Mouse (Mus musculus): ENCODE results near the gene Plekha6. TPM values are rescaled to one million over a fixed set of nuclear protein-coding genes. Genes with fewer than 3 reads are reported as not detected.

Gene Plekha6
- polyA plus RNA-seq, 1 experiment from 2014 or later: 2.0 TPM

DNA sequence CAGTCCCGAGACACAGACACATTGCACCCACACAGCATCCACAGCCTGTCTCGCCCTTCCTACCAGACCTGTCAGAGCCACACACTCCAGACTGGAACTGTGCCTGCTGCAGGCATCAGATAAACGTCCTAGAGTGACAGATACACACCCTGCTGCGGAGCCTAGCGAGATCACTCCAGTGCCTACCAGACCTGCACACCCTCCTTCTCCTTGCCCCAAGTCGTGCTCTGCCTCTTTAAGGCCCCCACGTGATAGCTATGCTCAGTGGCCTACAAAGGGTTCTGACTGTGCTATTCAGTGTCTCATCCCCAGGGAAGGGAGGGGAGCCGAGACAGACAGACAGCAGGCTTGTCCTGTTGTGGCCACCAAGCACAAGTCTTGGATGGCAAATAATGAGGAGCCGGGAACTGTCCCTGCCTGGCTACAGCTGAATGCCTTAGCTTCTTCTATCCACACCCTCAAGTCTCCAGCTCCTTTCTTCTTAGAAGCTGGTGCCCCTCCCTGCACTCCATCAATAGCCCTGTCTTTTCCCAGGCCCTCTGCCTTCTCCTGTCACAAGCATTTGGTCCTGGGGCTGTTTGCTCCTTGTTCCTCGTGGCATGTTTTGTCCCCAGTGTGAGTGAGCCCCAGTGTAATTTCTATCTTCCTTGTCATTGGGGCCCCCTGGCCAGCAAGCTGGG is 103.9 kb downstream of the Plekha6 start:
- Histone ChIP-seq H3K27ac (replicated peaks; ENCODE audit: low read depth, low read length) (no peak overlapping the region), H3K9me3 (replicated peaks; ENCODE audit: control insufficient read depth, low read length) (no peaks in the 10 kb centered on the region), H3K36me3 (replicated peaks; ENCODE audit: control insufficient read depth, insufficient read depth, low read depth, low read length) (no peaks in the 10 kb centered on the region), H3K27me3 (ENCODE audit: control insufficient read depth, insufficient read depth, low read length) (no peaks in the 10 kb centered on the region), H3K4me3 (ENCODE audit: low read depth, low read length) (no peak overlapping the region), H3K4me2 (ENCODE audit: low read depth, low read length) (no peak overlapping the region), H3K4me1 (ENCODE audit: control insufficient read depth, insufficient read depth, low read length) (0 out of 2 replicates have a peak, but pooled peaks cover 3% of the 10 kb centered on the region), H3K9ac (replicated peaks; ENCODE audit: low read length) (no peak overlapping the region; the same call in 1 of the 2 replicates)
- ATAC-seq (replicated peaks; ENCODE audit: insufficient number of reproducible peaks, low FRiP score, low TSS enrichment, low read depth) (peak; percentile 60), DNase-seq (ENCODE audit: low spot score) (no peak)
- 24% methylated on average over 10 of the region's 10 CpGs for WGBS

DNA sequence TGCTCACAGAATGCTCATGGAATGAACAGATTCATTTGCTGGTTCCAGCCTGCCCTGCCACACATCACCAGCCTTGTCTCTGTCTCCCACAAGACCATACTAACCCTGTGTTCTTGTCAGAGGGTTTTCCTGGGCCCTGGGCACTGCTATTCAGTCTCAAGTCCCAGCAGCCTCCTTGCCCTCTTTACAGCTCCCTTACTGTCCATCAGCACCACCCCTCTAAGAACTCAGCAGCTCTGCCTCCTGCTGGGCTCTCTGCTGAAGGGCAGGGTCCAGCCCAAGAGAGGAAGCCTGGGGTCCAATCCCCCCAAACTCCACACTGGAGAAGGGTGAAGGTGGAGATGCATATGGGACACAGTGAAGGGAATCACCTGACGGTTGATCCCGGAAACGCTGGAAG is 104.5 kb downstream of the Plekha6 start:
- H3K9me3 ChIP-seq (replicated peaks; ENCODE audit: control insufficient read depth, low read length): no peaks in the 10 kb centered on the region
- WGBS: 68% methylated on average over 3 of the region's 3 CpGs
- H3K27ac ChIP-seq (replicated peaks; ENCODE audit: low read depth, low read length): no peak overlapping the region
- no peak for ATAC-seq (replicated peaks; ENCODE audit: insufficient number of reproducible peaks, low FRiP score, low TSS enrichment, low read depth)
- H3K4me3 ChIP-seq (ENCODE audit: low read depth, low read length): no peak overlapping the region
- H3K4me2 ChIP-seq (ENCODE audit: low read depth, low read length): no peak overlapping the region
- H3K9ac ChIP-seq (replicated peaks; ENCODE audit: low read length): no peak overlapping the region
- 0 out of 2 replicates have a peak, but pooled peaks cover 3% of the 10 kb centered on the region for H3K4me1 ChIP-seq (ENCODE audit: control insufficient read depth, insufficient read depth, low read length)
- no peaks in the 10 kb centered on the region for H3K36me3 ChIP-seq (replicated peaks; ENCODE audit: control insufficient read depth, insufficient read depth, low read depth, low read length)
- H3K27me3 ChIP-seq (ENCODE audit: control insufficient read depth, insufficient read depth, low read length): no peaks in the 10 kb centered on the region
- peak; percentile 38 for DNase-seq (ENCODE audit: low spot score)

DNA sequence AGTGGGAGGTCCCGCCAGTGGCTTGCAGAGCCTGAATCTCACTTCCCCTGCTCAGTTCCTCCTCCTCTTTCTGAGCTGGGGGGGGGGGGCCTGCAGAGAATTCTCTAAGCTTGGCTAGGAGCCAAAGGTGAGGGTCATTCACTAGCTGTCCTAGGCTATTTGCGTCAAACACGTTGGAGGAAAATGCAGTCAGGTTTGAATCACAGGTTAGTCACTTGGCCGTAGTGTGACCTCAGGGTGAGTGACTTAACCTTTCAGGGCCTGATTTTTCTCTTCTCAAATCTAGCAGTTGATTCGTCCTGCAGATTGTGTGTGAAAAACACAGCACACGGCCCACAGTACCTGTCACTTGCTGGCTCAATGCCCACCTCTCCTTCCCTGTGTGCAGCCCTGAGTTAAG is 106.3 kb downstream of the Plekha6 start:
- Histone ChIP-seq H3K4me2 (ENCODE audit: low read depth, low read length) (no peak overlapping the region), H3K4me3 (ENCODE audit: low read depth, low read length) (no peak overlapping the region), H3K36me3 (replicated peaks; ENCODE audit: control insufficient read depth, insufficient read depth, low read depth, low read length) (no peaks in the 10 kb centered on the region; the same call in 1 of the 2 replicates), H3K27ac (replicated peaks; ENCODE audit: low read depth, low read length) (no peak overlapping the region), H3K9me3 (replicated peaks; ENCODE audit: control insufficient read depth, low read length) (no peaks in the 10 kb centered on the region), H3K27me3 (ENCODE audit: control insufficient read depth, insufficient read depth, low read length) (no peaks in the 10 kb centered on the region), H3K4me1 (ENCODE audit: control insufficient read depth, insufficient read depth, low read length) (0 out of 2 replicates have a peak, but pooled peaks cover 3% of the 10 kb centered on the region), H3K9ac (replicated peaks; ENCODE audit: low read length) (no peak overlapping the region)
- DNase-seq (ENCODE audit: low spot score): no peak
- no peak for ATAC-seq (replicated peaks; ENCODE audit: insufficient number of reproducible peaks, low FRiP score, low TSS enrichment, low read depth)
- 48% methylated on average over 6 of the region's 6 CpGs for WGBS

DNA sequence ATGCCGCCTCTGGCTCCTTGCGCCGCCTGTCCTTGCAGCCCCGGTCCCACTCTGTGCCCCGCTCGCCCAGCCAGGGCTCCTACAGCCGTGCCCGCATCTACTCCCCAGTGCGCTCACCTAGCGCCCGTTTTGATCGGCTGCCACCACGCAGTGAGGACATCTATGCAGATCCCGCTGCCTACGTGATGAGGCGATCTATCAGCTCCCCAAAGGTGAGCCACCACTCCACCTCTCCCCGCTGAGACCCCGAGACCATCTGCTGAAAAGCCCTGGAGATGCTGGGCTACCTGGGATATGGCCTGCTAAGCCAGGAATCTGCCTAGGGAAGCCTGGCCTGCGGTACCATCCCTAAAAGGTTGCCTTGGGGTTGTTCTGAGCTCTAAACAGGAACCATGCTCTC is 110.2 kb downstream of the Plekha6 start:
- DNase-seq (ENCODE audit: low spot score): no peak
- Histone ChIP-seq H3K27me3 (ENCODE audit: control insufficient read depth, insufficient read depth, low read length) (no peaks in the 10 kb centered on the region), H3K4me1 (ENCODE audit: control insufficient read depth, insufficient read depth, low read length) (0 out of 2 replicates have a peak, but pooled peaks cover 3% of the 10 kb centered on the region), H3K4me3 (ENCODE audit: low read depth, low read length) (no peak overlapping the region), H3K9ac (replicated peaks; ENCODE audit: low read length) (no peak overlapping the region), H3K27ac (replicated peaks; ENCODE audit: low read depth, low read length) (no peak overlapping the region), H3K9me3 (replicated peaks; ENCODE audit: control insufficient read depth, low read length) (no peaks in the 10 kb centered on the region), H3K4me2 (ENCODE audit: low read depth, low read length) (no peak overlapping the region), H3K36me3 (replicated peaks; ENCODE audit: control insufficient read depth, insufficient read depth, low read depth, low read length) (no peaks in the 10 kb centered on the region; the same call in 1 of the 2 replicates)
- no peak for ATAC-seq (replicated peaks; ENCODE audit: insufficient number of reproducible peaks, low FRiP score, low TSS enrichment, low read depth)
- WGBS: 86% methylated on average over 19 of the region's 19 CpGs

DNA sequence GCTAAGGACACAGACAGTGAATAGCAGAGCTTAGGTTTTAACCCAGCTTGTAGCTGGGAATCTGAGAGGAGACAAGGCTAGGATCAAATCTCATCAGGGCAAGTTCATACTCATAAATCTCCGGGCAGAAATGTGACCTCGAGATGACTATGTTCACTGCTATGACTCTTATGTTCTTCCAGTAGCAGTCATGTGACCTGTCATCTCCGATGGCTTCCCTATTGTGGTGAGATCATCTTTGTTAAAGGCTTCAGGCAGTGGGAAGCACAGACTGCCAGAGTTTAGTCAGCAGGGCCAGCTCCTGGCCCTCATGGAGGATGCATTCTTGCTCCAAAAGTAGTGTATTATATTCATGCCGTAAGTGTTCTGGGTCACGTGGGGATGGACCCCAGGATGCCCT is 113.0 kb downstream of the Plekha6 start:
- DNase-seq (ENCODE audit: low spot score) (no peak), ATAC-seq (replicated peaks; ENCODE audit: insufficient number of reproducible peaks, low FRiP score, low TSS enrichment, low read depth) (no peak)
- Histone ChIP-seq H3K9ac (replicated peaks; ENCODE audit: low read length) (no peak overlapping the region), H3K4me3 (ENCODE audit: low read depth, low read length) (no peak overlapping the region), H3K27ac (replicated peaks; ENCODE audit: low read depth, low read length) (no peak overlapping the region), H3K27me3 (ENCODE audit: control insufficient read depth, insufficient read depth, low read length) (no peaks in the 10 kb centered on the region), H3K36me3 (replicated peaks; ENCODE audit: control insufficient read depth, insufficient read depth, low read depth, low read length) (no peaks in the 10 kb centered on the region; the same call in 1 of the 2 replicates), H3K9me3 (replicated peaks; ENCODE audit: control insufficient read depth, low read length) (no peaks in the 10 kb centered on the region), H3K4me2 (ENCODE audit: low read depth, low read length) (no peak overlapping the region), H3K4me1 (ENCODE audit: control insufficient read depth, insufficient read depth, low read length) (no peaks in the 10 kb centered on the region)
- 80% methylated on average over 5 of the region's 5 CpGs for WGBS

DNA sequence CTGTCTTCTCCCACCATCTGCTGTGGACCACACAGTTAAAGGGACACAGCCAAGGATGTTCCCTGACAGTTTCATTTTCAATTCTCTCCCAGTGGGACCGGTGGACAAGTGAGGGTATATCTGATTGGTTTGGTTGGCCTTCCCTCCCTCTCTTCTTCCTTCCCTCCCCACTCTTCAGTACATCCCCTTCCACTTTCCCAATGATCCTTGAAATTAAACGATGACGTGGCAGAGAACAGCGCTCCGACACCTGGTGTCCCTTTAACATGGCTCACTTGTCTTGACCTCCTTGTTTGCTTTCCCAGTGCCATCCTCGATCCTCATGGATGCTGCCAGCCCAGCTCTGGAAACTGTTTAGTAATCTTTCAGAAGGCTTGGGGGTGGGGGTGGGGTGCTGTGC is 114.5 kb downstream of the Plekha6 start:
- H3K9me3 ChIP-seq (replicated peaks; ENCODE audit: control insufficient read depth, low read length): no peaks in the 10 kb centered on the region
- no peak overlapping the region for H3K27ac ChIP-seq (replicated peaks; ENCODE audit: low read depth, low read length)
- WGBS: 70% methylated on average over 6 of the region's 6 CpGs
- no peak overlapping the region for H3K4me2 ChIP-seq (ENCODE audit: low read depth, low read length)
- no peak overlapping the region for H3K9ac ChIP-seq (replicated peaks; ENCODE audit: low read length)
- DNase-seq (ENCODE audit: low spot score) (no peak), ATAC-seq (replicated peaks; ENCODE audit: insufficient number of reproducible peaks, low FRiP score, low TSS enrichment, low read depth) (no peak)
- no peaks in the 10 kb centered on the region for H3K4me1 ChIP-seq (ENCODE audit: control insufficient read depth, insufficient read depth, low read length)
- no peak overlapping the region for H3K4me3 ChIP-seq (ENCODE audit: low read depth, low read length)
- no peaks in the 10 kb centered on the region for H3K27me3 ChIP-seq (ENCODE audit: control insufficient read depth, insufficient read depth, low read length)
- H3K36me3 ChIP-seq (replicated peaks; ENCODE audit: control insufficient read depth, insufficient read depth, low read depth, low read length): no peaks in the 10 kb centered on the region; the same call in 1 of the 2 replicates

DNA sequence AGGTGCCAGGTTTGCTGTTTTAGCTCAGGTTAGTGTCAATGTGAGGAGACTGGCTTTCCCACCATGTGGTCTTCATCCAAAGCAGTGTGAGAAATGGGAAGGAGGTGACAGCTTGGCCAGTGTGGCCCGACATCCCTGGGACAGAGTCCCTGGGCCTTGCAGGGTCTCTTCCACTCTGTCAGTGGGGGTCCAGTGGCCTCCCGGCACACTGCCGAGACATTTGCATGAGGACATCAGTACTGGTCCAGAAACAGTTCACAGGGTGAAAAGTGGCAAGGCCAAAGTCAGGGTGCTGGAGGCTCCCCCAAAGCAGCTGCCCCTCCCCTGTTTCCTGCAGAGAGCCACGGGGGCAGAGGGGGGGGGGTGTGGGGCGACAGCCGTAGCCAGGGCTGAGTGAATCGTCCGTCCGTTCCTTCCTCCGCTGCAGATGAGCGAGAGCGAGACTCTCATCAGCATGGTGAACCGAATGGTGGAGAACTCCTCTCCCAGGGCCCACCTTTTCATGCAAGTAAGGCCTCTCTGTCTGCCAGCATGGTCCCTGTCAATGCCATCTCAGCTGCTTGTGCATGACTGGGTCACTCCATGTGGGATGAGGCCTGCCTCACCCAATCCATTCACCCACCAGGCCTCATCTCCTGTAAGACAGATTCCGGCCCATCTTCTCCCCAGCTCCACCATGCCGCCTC is 115.1 kb downstream of the Plekha6 start:
- Histone ChIP-seq H3K4me3 (ENCODE audit: low read depth, low read length) (no peak overlapping the region), H3K27ac (replicated peaks; ENCODE audit: low read depth, low read length) (no peak overlapping the region), H3K9ac (replicated peaks; ENCODE audit: low read length) (no peak overlapping the region), H3K9me3 (replicated peaks; ENCODE audit: control insufficient read depth, low read length) (no peaks in the 10 kb centered on the region), H3K36me3 (replicated peaks; ENCODE audit: control insufficient read depth, insufficient read depth, low read depth, low read length) (no peaks in the 10 kb centered on the region; the same call in 1 of the 2 replicates), H3K27me3 (ENCODE audit: control insufficient read depth, insufficient read depth, low read length) (no peaks in the 10 kb centered on the region), H3K4me1 (ENCODE audit: control insufficient read depth, insufficient read depth, low read length) (no peaks in the 10 kb centered on the region), H3K4me2 (ENCODE audit: low read depth, low read length) (no peak overlapping the region)
- 80% methylated on average over 12 of the region's 15 CpGs for WGBS
- ATAC-seq (replicated peaks; ENCODE audit: insufficient number of reproducible peaks, low FRiP score, low TSS enrichment, low read depth) (no peak), DNase-seq (ENCODE audit: low spot score) (no peak)

DNA sequence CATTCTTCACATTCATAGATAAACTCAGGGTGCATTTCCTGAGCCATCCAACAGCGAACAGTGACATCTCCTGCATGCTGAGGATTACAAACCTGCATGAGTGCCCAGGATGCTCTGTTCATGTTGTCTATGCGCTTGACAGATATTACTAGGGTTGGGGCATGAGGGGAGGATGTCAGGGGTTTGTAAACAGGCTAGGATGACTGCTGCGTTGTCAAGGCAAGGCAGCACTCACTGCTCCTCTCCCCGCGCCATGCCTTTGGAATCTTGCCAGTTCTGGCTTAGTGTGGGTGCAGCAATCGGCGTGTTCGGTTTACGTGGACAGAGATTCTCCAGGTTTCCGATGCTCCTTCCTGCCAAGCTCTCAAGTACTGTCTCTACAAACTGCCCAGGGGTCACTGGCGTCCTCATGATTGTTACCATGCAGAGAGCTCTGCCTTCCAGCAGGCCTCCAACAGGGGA is 115.7 kb downstream of the Plekha6 start:
- Histone ChIP-seq H3K4me1 (ENCODE audit: control insufficient read depth, insufficient read depth, low read length) (no peaks in the 10 kb centered on the region), H3K36me3 (replicated peaks; ENCODE audit: control insufficient read depth, insufficient read depth, low read depth, low read length) (no peaks in the 10 kb centered on the region), H3K4me2 (ENCODE audit: low read depth, low read length) (no peak overlapping the region), H3K4me3 (ENCODE audit: low read depth, low read length) (no peak overlapping the region), H3K27ac (replicated peaks; ENCODE audit: low read depth, low read length) (no peak overlapping the region), H3K9me3 (replicated peaks; ENCODE audit: control insufficient read depth, low read length) (no peaks in the 10 kb centered on the region), H3K27me3 (ENCODE audit: control insufficient read depth, insufficient read depth, low read length) (no peaks in the 10 kb centered on the region), H3K9ac (replicated peaks; ENCODE audit: low read length) (no peak overlapping the region)
- no peak for DNase-seq (ENCODE audit: low spot score)
- 86% methylated on average over 11 of the region's 11 CpGs for whole genome bisulfite sequencing
- no peak for ATAC-seq (replicated peaks; ENCODE audit: insufficient number of reproducible peaks, low FRiP score, low TSS enrichment, low read depth)
